Mouse (Mus musculus) adrenal gland, adult 18-20 months (tissue): ENCODE data around the gene Nsrp1. TPM values are rescaled to one million over a fixed set of nuclear protein-coding genes. Genes with fewer than 3 reads are reported as not detected.

Source experiments
- DNase-seq, 2 experiments: peaks; one replicate each; pipeline ENCODE4 v3.0.0; 2021 to 2022; ENCODE audit warnings: low spot score in 2 of 2
- total RNA-seq, 2 experiments: library from RNA; stranded (reverse); gene quantifications; 1 replicate in 1 of 2; 2 replicates in 1 of 2; pipeline ENCODE4 v1.2.3; 2021

The Nsrp1 gene
- total RNA-seq, 2 experiments from 2014 or later = 21.0 to 28.0 TPM

GRCm38 (mm10) chr11:77061951-77062350 lies 16.3 kb downstream of the Nsrp1 start:
- no peak for DNase-seq

GRCm38 (mm10) chr11:77042816-77043215 lies 35.4 kb downstream of the Nsrp1 start:
- no peak for DNase-seq

GRCm38 (mm10) chr11:77041891-77042290 lies 36.3 kb downstream of the Nsrp1 start:
- DNase-seq = no peak

GRCm38 (mm10) chr11:77031151-77031934 lies 46.9 kb downstream of the Nsrp1 start:
- DNase-seq = no peak

GRCm38 (mm10) chr11:77028157-77028556 lies 50.1 kb downstream of the Nsrp1 start:
- no peak for DNase-seq

- no peak for DNase-seq
Measured at GRCm38 (mm10) chr11:77026559-77026958, 51.7 kb downstream of the Nsrp1 start.

- no peak for DNase-seq
Measured at GRCm38 (mm10) chr11:77021749-77022396, 56.4 kb downstream of the Nsrp1 start.

- DNase-seq = no peak
Measured at GRCm38 (mm10) chr11:77019539-77019938, 58.7 kb downstream of the Nsrp1 start.

- no peak for DNase-seq
Measured at GRCm38 (mm10) chr11:77018046-77018445, 60.2 kb downstream of the Nsrp1 start.

GRCm38 (mm10) chr11:77010762-77011475 lies 67.3 kb downstream of the Nsrp1 start:
- no peak for DNase-seq

GRCm38 (mm10) chr11:77009069-77010025 lies 68.9 kb downstream of the Nsrp1 start:
- DNase-seq = no peak

GRCm38 (mm10) chr11:77006616-77007015 lies 71.6 kb downstream of the Nsrp1 start:
- no peak for DNase-seq

- DNase-seq = no peak
Measured at GRCm38 (mm10) chr11:77005881-77006280, 72.4 kb downstream of the Nsrp1 start.

- DNase-seq = peak in 1 of 2 experiments; percentile 16
Measured at GRCm38 (mm10) chr11:77002361-77002760, 75.9 kb downstream of the Nsrp1 start.

- DNase-seq = no peak
Measured at GRCm38 (mm10) chr11:77000741-77001140, 77.5 kb downstream of the Nsrp1 start.

GRCm38 (mm10) chr11:76998705-76999226 lies 79.5 kb downstream of the Nsrp1 start:
- no peak for DNase-seq

GRCm38 (mm10) chr11:76997916-76998704 lies 80.1 kb downstream of the Nsrp1 start, which contains the start of gene Slc6a4:
Gene Slc6a4 (plus strand): TSS chr11:76998603.
- DNase-seq = no peak

- peak; percentile 83 for DNase-seq
Measured at GRCm38 (mm10) chr11:76997305-76997704, 80.9 kb downstream of the Nsrp1 start.

- no peak for DNase-seq
Measured at GRCm38 (mm10) chr11:76995966-76996672, 82.1 kb downstream of the Nsrp1 start.
